Mouse (Mus musculus): Measurements from ENCODE around the gene Creb3l1. TPM values are rescaled to one million over a fixed set of nuclear protein-coding genes. Genes with fewer than 3 reads are reported as not detected.

Creb3l1 gene
- polyA plus RNA-seq, 1 experiment from 2014 or later, result 2.1 TPM

GRCm38 (mm10) chr2:92025202-92025601 is 900 bp upstream of the Creb3l1 start:
- no peak overlapping the region for H3K27ac ChIP-seq (ENCODE audit: low read depth, low read length)
- DNase-seq (ENCODE audit: low spot score, missing footprints), result peak; percentile 71
- no peaks in the 10 kb centered on the region; the same call in 1 of the 2 replicates for H3K4me1 ChIP-seq (ENCODE audit: control insufficient read depth, insufficient read depth, low read length)
- no peak overlapping the region for H3K4me3 ChIP-seq (ENCODE audit: low read depth, low read length)
- no peak overlapping the region for H3K9ac ChIP-seq (ENCODE audit: low read length)
- H3K27me3 ChIP-seq (ENCODE audit: control insufficient read depth, insufficient read depth, low read length), result peaks cover 18% of the 10 kb centered on the region
- no peaks in the 10 kb centered on the region for H3K36me3 ChIP-seq (ENCODE audit: control insufficient read depth, insufficient read depth, low read length)
- no peak for ATAC-seq (ENCODE audit: low FRiP score)
- H3K9me3 ChIP-seq (ENCODE audit: control insufficient read depth, low read length), result no peaks in the 10 kb centered on the region
- 90% methylated on average over 2 of the region's 2 CpGs for WGBS
- H3K4me2 ChIP-seq, result no peak overlapping the region

DNA sequence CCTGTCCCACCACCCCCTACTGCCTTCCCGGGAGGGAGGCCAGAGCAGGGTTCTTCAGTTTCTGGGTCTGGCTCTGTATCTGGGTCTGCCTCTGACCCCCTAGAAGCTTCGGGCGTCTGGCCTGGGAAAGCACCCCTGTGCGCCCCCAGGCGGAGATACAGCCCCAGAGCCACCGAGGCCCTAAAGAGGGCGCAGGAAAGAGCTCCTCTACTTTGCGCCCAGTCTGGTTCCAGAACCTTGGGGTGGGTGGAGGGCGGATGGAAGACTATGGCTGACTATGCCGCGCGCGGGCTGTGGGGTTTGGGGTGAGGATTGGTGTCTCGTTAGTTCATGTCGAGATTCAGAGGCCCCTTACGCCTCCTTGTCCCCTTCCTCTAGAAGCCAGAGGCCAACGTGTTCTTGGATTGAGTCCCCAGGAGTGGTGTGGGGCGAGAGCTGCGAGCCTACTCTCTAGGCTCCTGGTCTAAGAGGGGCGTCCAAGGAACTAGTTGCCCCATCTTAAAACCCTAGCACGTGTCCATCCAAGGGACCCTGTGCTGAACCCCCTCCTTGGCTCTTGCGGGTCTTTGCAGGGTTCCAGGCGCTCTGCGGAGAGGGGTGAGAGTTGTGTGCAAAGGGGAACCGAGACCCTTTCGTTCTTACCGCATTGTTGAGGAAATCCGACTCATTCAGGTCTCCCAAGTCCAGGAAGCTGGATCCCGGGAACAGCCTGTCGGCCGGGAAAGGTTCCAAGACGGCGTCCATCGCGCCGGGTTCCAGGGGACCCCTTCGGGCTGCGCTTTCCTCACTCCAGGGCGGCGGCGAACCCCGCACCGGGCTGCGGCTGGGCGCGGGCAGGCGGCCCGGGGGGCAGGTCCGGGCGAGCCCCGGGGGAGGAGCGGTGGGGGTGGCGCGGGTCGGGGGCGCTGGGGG is 684 bp downstream of the Creb3l1 start:
- no peak overlapping the region for H3K27ac ChIP-seq (ENCODE audit: low read depth, low read length)
- H3K9me3 ChIP-seq (ENCODE audit: control insufficient read depth, low read length), result no peaks in the 10 kb centered on the region
- peak overlapping the region; percentile 99 for H3K4me2 ChIP-seq
- ATAC-seq (ENCODE audit: low FRiP score), result peak; percentile 67
- WGBS, result 3% methylated on average over 50 of the region's 56 CpGs
- no peaks in the 10 kb centered on the region for H3K36me3 ChIP-seq (ENCODE audit: control insufficient read depth, insufficient read depth, low read length)
- DNase-seq (ENCODE audit: low spot score, missing footprints), result peak; percentile 93
- no peaks in the 10 kb centered on the region; the same call in 1 of the 2 replicates for H3K4me1 ChIP-seq (ENCODE audit: control insufficient read depth, insufficient read depth, low read length)
- peak overlapping the region; percentile 54 for H3K9ac ChIP-seq (ENCODE audit: low read length)
- peak overlapping the region; percentile 61 for H3K4me3 ChIP-seq (ENCODE audit: low read depth, low read length)
- H3K27me3 ChIP-seq (ENCODE audit: control insufficient read depth, insufficient read depth, low read length), result peaks cover 18% of the 10 kb centered on the region

GRCm38 (mm10) chr2:92020676-92021265 is 3.5 kb downstream of the Creb3l1 start:
- Histone ChIP-seq H3K4me2 (no peak overlapping the region), H3K4me3 (ENCODE audit: low read depth, low read length) (no peak overlapping the region), H3K27ac (ENCODE audit: low read depth, low read length) (no peak overlapping the region), H3K9me3 (ENCODE audit: control insufficient read depth, low read length) (no peaks in the 10 kb centered on the region), H3K9ac (ENCODE audit: low read length) (no peak overlapping the region), H3K4me1 (ENCODE audit: control insufficient read depth, insufficient read depth, low read length) (no peaks in the 10 kb centered on the region; the same call in 1 of the 2 replicates), H3K36me3 (ENCODE audit: control insufficient read depth, insufficient read depth, low read length) (no peaks in the 10 kb centered on the region), H3K27me3 (ENCODE audit: control insufficient read depth, insufficient read depth, low read length) (peaks cover 18% of the 10 kb centered on the region)
- ATAC-seq (ENCODE audit: low FRiP score), result no peak
- 57% methylated on average over 4 of the region's 4 CpGs for WGBS
- DNase-seq (ENCODE audit: low spot score, missing footprints), result no peak

GRCm38 (mm10) chr2:92017440-92017839 is 6.9 kb downstream of the Creb3l1 start:
- Histone ChIP-seq H3K27ac (ENCODE audit: low read depth, low read length) (no peak overlapping the region), H3K27me3 (ENCODE audit: control insufficient read depth, insufficient read depth, low read length) (peaks cover 4% of the 10 kb centered on the region; the same call in 1 of the 2 replicates), H3K4me3 (ENCODE audit: low read depth, low read length) (no peak overlapping the region), H3K9ac (ENCODE audit: low read length) (no peak overlapping the region), H3K4me2 (no peak overlapping the region), H3K4me1 (ENCODE audit: control insufficient read depth, insufficient read depth, low read length) (no peaks in the 10 kb centered on the region), H3K9me3 (ENCODE audit: control insufficient read depth, low read length) (no peaks in the 10 kb centered on the region), H3K36me3 (ENCODE audit: control insufficient read depth, insufficient read depth, low read length) (no peaks in the 10 kb centered on the region)
- ATAC-seq (ENCODE audit: low FRiP score) (no peak), DNase-seq (ENCODE audit: low spot score, missing footprints) (no peak)
- WGBS, result 71% methylated on average over 1 of the region's 1 CpGs

DNA sequence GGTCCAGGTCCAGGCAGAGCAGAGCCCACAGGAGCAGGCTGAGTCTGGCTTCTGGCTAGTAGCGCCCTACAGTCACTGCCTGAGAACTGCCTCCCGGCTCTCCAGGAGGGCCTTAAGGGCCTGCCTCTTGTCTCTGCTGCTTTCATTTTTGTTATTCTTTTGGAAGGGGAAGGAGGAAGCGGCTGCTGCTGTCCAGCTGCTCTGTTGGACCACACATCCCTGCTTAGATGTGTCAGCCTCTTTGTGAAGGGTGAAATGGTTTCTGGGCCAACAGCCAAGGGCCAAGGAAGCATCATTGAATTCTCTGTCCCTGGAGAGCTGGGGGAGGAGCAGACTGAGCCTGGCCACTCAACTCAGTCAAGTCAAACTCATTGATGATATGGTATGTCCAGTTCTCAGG is 7.3 kb downstream of the Creb3l1 start:
- ATAC-seq (ENCODE audit: low FRiP score) (no peak), DNase-seq (ENCODE audit: low spot score, missing footprints) (no peak)
- no peak overlapping the region for H3K4me2 ChIP-seq
- no peaks in the 10 kb centered on the region; the same call in 1 of the 2 replicates for H3K27me3 ChIP-seq (ENCODE audit: control insufficient read depth, insufficient read depth, low read length)
- no peaks in the 10 kb centered on the region for H3K4me1 ChIP-seq (ENCODE audit: control insufficient read depth, insufficient read depth, low read length)
- no peak overlapping the region for H3K4me3 ChIP-seq (ENCODE audit: low read depth, low read length)
- H3K9me3 ChIP-seq (ENCODE audit: control insufficient read depth, low read length), result no peaks in the 10 kb centered on the region
- H3K36me3 ChIP-seq (ENCODE audit: control insufficient read depth, insufficient read depth, low read length), result no peaks in the 10 kb centered on the region
- H3K9ac ChIP-seq (ENCODE audit: low read length), result no peak overlapping the region
- no peak overlapping the region for H3K27ac ChIP-seq (ENCODE audit: low read depth, low read length)
- 66% methylated on average over 3 of the region's 3 CpGs for WGBS

- Histone ChIP-seq H3K27ac (ENCODE audit: low read depth, low read length) (no peak overlapping the region), H3K9me3 (ENCODE audit: control insufficient read depth, low read length) (no peaks in the 10 kb centered on the region), H3K9ac (ENCODE audit: low read length) (no peak overlapping the region), H3K4me1 (ENCODE audit: control insufficient read depth, insufficient read depth, low read length) (no peaks in the 10 kb centered on the region), H3K36me3 (ENCODE audit: control insufficient read depth, insufficient read depth, low read length) (no peaks in the 10 kb centered on the region), H3K4me2 (no peak overlapping the region), H3K27me3 (ENCODE audit: control insufficient read depth, insufficient read depth, low read length) (no peaks in the 10 kb centered on the region), H3K4me3 (ENCODE audit: low read depth, low read length) (no peak overlapping the region)
- DNase-seq (ENCODE audit: low spot score, missing footprints) (peak; percentile 53), ATAC-seq (ENCODE audit: low FRiP score) (no peak)
- WGBS, result 82% methylated on average over 5 of the region's 5 CpGs
Measured at GRCm38 (mm10) chr2:92014891-92015290, 9.4 kb downstream of the Creb3l1 start.

DNA sequence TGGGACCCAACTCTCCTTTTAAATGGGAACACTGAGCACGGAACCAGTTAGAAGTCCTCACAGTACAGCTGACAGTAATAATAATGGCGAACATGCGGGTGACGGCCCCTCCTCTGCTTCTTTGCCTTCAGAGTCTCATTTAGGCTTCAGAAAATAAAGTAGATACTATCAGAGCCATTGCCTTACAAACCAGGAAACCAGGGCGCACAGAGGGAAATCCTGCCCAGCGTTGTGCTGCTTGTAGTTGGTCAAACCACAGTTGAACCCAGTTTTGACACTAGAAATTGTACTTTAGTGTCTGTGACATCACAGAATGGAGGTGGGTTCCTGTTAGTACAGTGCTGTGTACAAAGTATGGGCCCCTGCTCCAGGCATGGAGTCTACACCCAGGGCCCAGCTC is 10.1 kb downstream of the Creb3l1 start:
- WGBS, result 80% methylated on average over 6 of the region's 6 CpGs
- DNase-seq (ENCODE audit: low spot score, missing footprints) (no peak), ATAC-seq (ENCODE audit: low FRiP score) (no peak)
- no peak overlapping the region for H3K4me2 ChIP-seq
- no peak overlapping the region for H3K27ac ChIP-seq (ENCODE audit: low read depth, low read length)
- H3K4me3 ChIP-seq (ENCODE audit: low read depth, low read length), result no peak overlapping the region
- H3K9ac ChIP-seq (ENCODE audit: low read length), result no peak overlapping the region
- no peaks in the 10 kb centered on the region for H3K27me3 ChIP-seq (ENCODE audit: control insufficient read depth, insufficient read depth, low read length)
- H3K36me3 ChIP-seq (ENCODE audit: control insufficient read depth, insufficient read depth, low read length), result no peaks in the 10 kb centered on the region
- no peaks in the 10 kb centered on the region for H3K4me1 ChIP-seq (ENCODE audit: control insufficient read depth, insufficient read depth, low read length)
- H3K9me3 ChIP-seq (ENCODE audit: control insufficient read depth, low read length), result no peaks in the 10 kb centered on the region

DNA sequence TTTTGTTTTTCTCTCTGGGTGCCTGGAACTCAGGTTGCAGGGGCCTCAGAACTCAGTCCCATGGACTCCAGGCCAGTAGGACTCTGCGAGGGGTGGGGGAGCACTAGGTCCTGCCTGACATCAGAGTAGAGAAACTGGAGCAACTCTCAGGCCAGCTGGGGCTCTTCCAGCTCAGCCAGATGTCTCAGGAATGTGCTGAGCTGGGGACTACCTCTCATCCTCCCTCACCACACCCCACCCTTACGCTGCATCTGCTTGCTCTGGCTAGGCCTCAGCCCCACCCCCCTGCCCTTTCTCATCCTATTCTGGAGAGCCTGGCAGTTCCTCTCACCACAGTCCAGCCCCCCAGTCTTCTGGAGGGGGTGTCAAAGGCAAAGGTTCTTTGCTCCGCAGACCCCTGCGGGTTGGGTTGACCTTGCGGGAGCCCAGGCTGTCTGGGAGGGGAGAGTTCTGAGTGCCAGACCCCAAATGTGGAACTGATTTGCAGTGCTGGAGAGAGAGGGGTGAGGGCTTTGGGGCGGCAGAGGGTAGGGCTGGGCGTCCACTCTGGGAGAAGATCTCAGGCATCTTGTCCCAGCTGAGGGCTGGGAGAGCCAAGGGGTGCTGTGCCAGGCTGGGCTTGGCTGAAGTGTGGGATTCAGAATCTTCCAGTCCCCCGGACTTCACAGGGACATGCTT is 11.4 kb downstream of the Creb3l1 start:
- no peak overlapping the region for H3K9ac ChIP-seq (ENCODE audit: low read length)
- DNase-seq (ENCODE audit: low spot score, missing footprints) (peak; percentile 83), ATAC-seq (ENCODE audit: low FRiP score) (no peak)
- H3K27me3 ChIP-seq (ENCODE audit: control insufficient read depth, insufficient read depth, low read length), result no peaks in the 10 kb centered on the region
- H3K4me2 ChIP-seq, result no peak overlapping the region
- H3K4me1 ChIP-seq (ENCODE audit: control insufficient read depth, insufficient read depth, low read length), result peaks cover 4% of the 10 kb centered on the region; the same call in 1 of the 2 replicates
- no peaks in the 10 kb centered on the region for H3K9me3 ChIP-seq (ENCODE audit: control insufficient read depth, low read length)
- 55% methylated on average over 8 of the region's 8 CpGs for WGBS
- H3K36me3 ChIP-seq (ENCODE audit: control insufficient read depth, insufficient read depth, low read length), result no peaks in the 10 kb centered on the region
- H3K27ac ChIP-seq (ENCODE audit: low read depth, low read length), result no peak overlapping the region
- H3K4me3 ChIP-seq (ENCODE audit: low read depth, low read length), result no peak overlapping the region

Data from midbrain, embryonic 11.5 days (tissue).